Mouse (Mus musculus) neural tube, embryonic 11.5 days (tissue): ENCODE measurements around the gene Nudt3. TPM values are rescaled to one million over a fixed set of nuclear protein-coding genes. Genes with fewer than 3 reads are reported as not detected.

Source experiments
- ATAC-seq: fragments of 200-750 bp; cut with Nextera tagmentation; 2 replicates; pipeline ENCODE4 v1.8.0; 2017; ENCODE audit warnings: moderate number of reproducible peaks, mild to moderate bottlenecking, moderate TSS enrichment, moderate library complexity; ENCODE audit not compliant: insufficient read depth, low FRiP score, low TSS enrichment
- DNase-seq: peaks from one replicate; pipeline ENCODE4 v3.0.0-alpha.2; 2015; ENCODE audit warnings: low spot score
- H3K27ac ChIP-seq: fragments of 300-500 bp; sonication (generic); 2 replicates; pipeline ENCODE4 v1.5.1; 2014; ENCODE audit warnings: low read depth, mild to moderate bottlenecking, low read length
- H3K27me3 ChIP-seq: fragments of 300-500 bp; sonication (generic); 2 replicates; pipeline ENCODE4 v1.6.1; 2014; ENCODE audit warnings: mild to moderate bottlenecking, low read length, mixed read lengths; ENCODE audit not compliant: control insufficient read depth, insufficient read depth
- H3K36me3 ChIP-seq: fragments of 300-500 bp; sonication (generic); 2 replicates; pipeline ENCODE4 v1.6.1; 2014; ENCODE audit warnings: mild to moderate bottlenecking, low read length, moderate library complexity, mixed read lengths; ENCODE audit not compliant: control insufficient read depth, insufficient read depth
- H3K4me1 ChIP-seq: fragments of 300-500 bp; sonication (generic); 2 replicates; pipeline ENCODE4 v1.6.1; 2014; ENCODE audit warnings: low read length, mixed read lengths; ENCODE audit not compliant: control insufficient read depth, insufficient read depth
- H3K4me2 ChIP-seq: fragments of 300-500 bp; sonication (generic); 2 replicates; pipeline ENCODE4 v1.6.1; 2014; ENCODE audit warnings: low read depth, mild to moderate bottlenecking, moderate library complexity
- H3K4me3 ChIP-seq: fragments of 300-500 bp; sonication (generic); 2 replicates; pipeline ENCODE4 v1.5.1; 2014; ENCODE audit warnings: low read depth, low read length
- H3K9ac ChIP-seq: fragments of 300-500 bp; sonication (generic); 2 replicates; pipeline ENCODE4 v1.6.1; 2014; ENCODE audit warnings: mild to moderate bottlenecking, low read length
- H3K9me3 ChIP-seq: fragments of 300-500 bp; sonication (generic); 2 replicates; pipeline ENCODE4 v1.6.1; 2016; ENCODE audit warnings: low read length; ENCODE audit not compliant: control insufficient read depth
- WGBS: fragments of 180-500 bp; shearing (Covaris S2); extraction: QIAGEN DNeasy Blood & Tissue Kit; methylation state at CpG from one replicate; pipeline ENCODE4 v1.1.7; 2014; 5-methylcytosine and 5-hydroxymethylcytosine counted together
- polyA plus RNA-seq: library from polyadenylated mRNA; unstranded; fragments of >200 nt; fragmentation: Nextera tagmentation; extraction: Ambion mirVana; gene quantifications from 2 replicates; pipeline ENCODE4 v1.2.1, GENCODE M21; 2014

Nudt3 gene
- polyA plus RNA-seq, 1 experiment from 2014 or later = 41.8 TPM

DNA sequence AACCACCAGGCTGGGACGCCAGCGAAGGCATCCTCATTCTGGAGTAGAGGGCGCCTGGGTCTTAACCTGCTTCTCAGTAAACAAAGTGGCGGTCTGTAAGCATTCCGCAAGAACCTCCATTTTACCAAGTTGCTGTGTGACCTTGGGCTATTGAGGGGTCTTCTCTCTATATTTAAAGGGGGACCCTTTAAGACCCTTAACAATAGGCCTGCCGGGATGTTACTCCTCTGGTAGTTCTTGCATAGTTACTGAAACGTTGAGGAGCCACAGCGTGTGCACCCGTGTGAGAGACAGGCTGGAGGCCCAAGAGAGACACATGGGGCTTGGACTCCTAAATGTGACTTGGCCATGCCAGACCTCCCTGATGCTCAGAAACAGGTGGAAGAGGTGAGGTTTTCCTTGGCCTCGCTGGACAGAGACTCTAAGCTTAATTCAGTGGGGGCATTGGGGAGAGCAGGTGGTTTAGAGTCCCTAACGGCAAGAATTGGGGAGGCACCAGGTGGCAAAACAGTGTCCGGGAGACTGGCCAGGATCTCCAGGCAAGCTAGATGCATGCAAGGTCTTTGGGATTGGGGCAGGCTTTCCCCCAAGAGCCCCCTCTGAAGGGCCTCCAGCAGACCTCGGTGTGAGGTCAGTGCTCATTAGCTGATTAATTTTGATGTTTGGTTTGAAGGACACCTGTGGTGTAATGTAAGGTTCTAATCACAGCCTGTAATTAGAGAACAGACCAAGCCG is 65.2 kb downstream of the Nudt3 start:
- Histone ChIP-seq H3K27ac (peak overlapping the region; percentile 97), H3K4me3 (peak overlapping the region; percentile 97), H3K9ac (peak overlapping the region; percentile 93), H3K27me3 (no peaks in the 10 kb centered on the region), H3K36me3 (0 out of 2 replicates have a peak, but pooled peaks cover 2% of the 10 kb centered on the region), H3K4me2 (peak overlapping the region; percentile 91), H3K9me3 (no peaks in the 10 kb centered on the region), H3K4me1 (peaks cover 33% of the 10 kb centered on the region)
- WGBS = 2% methylated on average over 14 of the region's 14 CpGs
- DNase-seq (no peak), ATAC-seq (no peak)

DNA sequence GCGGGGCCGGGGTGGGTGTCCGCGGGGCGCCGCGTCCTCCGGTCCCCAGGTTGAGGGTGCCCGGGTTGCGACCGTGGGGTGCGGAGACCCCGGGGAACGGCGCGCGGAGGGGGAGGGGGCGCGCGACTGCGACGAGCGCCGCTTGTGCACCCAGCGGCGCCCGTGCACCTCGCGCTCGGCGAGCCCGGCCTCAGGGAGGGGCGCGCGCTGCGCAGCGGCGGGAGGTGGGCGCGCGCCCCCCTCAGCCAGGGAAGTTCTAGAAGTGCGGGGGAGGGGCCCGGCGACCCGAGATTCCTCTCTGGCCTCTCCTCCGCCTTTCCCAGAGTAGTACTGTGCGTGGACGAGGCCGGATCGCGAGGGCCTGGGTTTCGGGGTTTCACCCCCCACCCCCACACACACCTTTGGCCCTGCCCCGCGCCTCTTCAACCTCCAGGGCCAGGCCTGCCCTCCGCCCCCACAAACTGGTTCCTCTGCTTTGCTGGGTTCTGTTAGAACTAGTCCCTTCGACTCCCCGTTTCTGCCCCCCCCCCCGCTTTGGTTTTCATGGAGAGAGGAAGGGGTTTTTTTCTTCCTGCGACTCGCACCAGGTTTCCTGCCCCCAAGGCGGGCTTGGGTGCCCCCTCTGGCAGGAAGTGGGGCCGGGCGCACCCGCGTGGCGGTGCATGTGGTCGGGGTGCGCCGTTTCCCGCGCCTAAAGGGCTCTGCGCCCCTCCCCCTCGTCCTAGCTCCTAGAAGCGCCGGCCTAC is 65.9 kb downstream of the Nudt3 start:
- H3K36me3 ChIP-seq = 0 out of 2 replicates have a peak, but pooled peaks cover 2% of the 10 kb centered on the region
- WGBS = under 1% methylated on average over 55 of the region's 75 CpGs
- ATAC-seq = peak; percentile 13; the same call in 1 of the 2 replicates

DNA sequence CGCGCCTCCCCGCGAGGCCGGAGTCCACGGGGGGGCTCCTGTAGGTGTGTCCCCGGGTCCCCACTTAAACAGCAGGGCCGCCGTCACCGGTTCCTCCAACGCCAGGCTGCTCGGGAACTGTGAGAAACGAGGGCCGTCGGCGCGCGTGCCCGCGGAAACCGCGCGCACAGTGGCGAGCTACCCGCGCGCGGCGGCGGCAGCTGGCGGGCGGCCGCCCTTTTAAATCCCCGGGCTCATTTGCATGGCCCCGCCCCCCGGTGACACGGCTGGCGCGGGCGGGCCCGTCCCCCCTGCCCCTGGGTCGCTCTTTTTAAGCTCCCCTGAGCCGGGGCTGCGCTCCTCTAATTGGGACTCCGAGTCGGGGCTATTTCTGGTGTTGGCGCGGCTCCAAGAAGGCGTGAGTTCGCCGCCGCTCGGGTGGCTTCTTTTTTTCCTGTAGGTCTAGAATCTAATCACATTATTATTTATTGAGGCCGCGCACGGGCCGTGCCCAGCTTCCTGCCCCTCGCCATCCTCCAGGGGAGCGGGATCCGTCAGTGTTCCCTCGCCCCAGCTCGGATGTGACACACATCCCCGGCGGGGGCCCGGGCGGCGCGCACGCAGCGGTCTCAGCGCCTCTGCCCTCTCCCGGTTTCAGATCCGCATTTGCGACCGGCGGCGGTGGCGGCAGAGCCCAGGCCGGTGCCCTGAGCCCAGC is 66.8 kb downstream of the Nudt3 start, which contains the start of gene Hmga1:
TSS of gene Hmga1 (plus strand) at position 183 of the 697 bp plus-strand sequence.
- peaks cover 31% of the 10 kb centered on the region for H3K4me1 ChIP-seq
- WGBS = 0% methylated on average over 77 of the region's 79 CpGs

More for the DNA sequence above, 65.9 kb downstream of the Nudt3 start:
- peak overlapping the region; percentile 97 for H3K27ac ChIP-seq
- peak overlapping the region; percentile 91 for H3K4me2 ChIP-seq
- H3K4me3 ChIP-seq = peak overlapping the region; percentile 97
- peak; percentile 79 for DNase-seq
- H3K4me1 ChIP-seq = peaks cover 33% of the 10 kb centered on the region
- no peaks in the 10 kb centered on the region for H3K9me3 ChIP-seq
- peak overlapping the region; percentile 93 for H3K9ac ChIP-seq
- H3K27me3 ChIP-seq = no peaks in the 10 kb centered on the region

DNA sequence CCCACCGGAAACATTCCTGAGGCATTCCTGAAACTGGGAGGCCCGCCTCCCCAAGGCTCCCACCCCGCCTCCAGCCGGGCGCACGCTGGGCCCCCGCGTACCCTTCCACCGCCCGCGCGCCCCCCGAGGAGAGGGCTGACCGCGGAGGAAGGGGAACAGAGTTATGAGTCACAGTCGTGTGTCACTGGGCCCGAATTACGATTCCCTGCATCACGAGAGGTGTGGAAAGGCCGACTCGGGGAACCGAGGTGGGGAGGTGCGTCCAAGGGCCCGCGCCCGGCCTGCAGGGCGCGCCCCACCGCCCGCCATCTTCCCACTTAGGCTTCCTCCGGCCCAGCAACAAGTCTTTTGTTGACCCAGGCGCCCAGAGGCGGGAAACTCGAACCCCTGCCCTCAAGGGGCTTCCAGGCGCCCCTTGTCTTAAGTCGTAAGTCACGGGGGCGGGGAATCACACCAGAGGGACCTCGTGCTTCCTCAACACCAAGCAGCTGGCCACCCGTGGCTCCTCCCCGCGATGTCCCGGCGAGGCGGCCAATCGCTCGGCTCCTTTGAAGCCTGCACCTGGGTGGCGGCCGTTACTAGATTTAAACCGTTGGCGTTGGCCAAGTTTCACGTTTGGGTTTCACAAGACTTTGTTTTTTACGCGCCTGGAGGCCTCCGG is 67.7 kb downstream of the Nudt3 start:
- DNase-seq (peak; percentile 88), ATAC-seq (peak; percentile 22)
- Histone ChIP-seq H3K9ac (peak overlapping the region; percentile 93), H3K27ac (peak overlapping the region; percentile 97), H3K9me3 (no peaks in the 10 kb centered on the region), H3K4me3 (peak overlapping the region; percentile 97), H3K4me1 (peaks cover 31% of the 10 kb centered on the region), H3K4me2 (peak overlapping the region; percentile 91), H3K36me3 (no peaks in the 10 kb centered on the region), H3K27me3 (no peaks in the 10 kb centered on the region)
- under 1% methylated on average over 49 of the region's 55 CpGs for WGBS

More for the DNA sequence above, 66.8 kb downstream of the Nudt3 start, which contains the start of gene Hmga1:
- ATAC-seq (peak; percentile 73), DNase-seq (peak; percentile 96)
- peak within 1 kb of the TSS; percentile 97 for H3K27ac ChIP-seq
- H3K9ac ChIP-seq = peak within 1 kb of the TSS; percentile 93
- peak within 1 kb of the TSS; percentile 91 for H3K4me2 ChIP-seq
- H3K9me3 ChIP-seq = no peaks in the 10 kb centered on the region
- H3K27me3 ChIP-seq = no peaks in the 10 kb centered on the region
- H3K4me3 ChIP-seq = peak within 1 kb of the TSS; percentile 97
- no peaks in the 10 kb centered on the region for H3K36me3 ChIP-seq

DNA sequence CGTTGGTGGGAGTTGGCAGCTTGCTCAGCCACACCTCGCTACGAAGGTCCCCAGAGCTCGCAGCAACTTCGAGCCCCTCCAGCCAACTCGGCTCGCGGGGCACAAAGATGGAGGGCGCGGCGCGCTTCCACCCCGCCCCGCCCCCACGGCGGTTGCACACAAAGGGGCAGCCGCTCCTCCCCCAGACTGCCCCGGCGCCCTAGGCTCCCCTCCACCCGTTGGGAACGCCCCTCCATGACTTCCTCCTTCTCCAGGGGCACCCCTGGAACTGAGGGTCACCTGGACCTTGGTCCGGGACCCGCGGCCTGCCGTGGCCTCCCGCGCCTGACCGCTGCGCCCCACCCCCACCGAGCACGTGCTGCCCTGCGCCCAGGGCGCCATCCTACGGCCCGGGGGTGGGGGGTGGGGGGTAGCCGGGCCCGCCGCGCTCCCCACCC is 68.2 kb downstream of the Nudt3 start:
- ATAC-seq = peak; percentile 24; the same call in 1 of the 2 replicates
- Histone ChIP-seq H3K27me3 (no peaks in the 10 kb centered on the region), H3K9ac (peak overlapping the region; percentile 93), H3K36me3 (no peaks in the 10 kb centered on the region), H3K27ac (peak overlapping the region; percentile 97), H3K4me2 (peak overlapping the region; percentile 91), H3K4me1 (peaks cover 30% of the 10 kb centered on the region), H3K9me3 (no peaks in the 10 kb centered on the region), H3K4me3 (peak overlapping the region; percentile 97)
- DNase-seq = peak; percentile 87
- WGBS = under 1% methylated on average over 27 of the region's 39 CpGs

DNA sequence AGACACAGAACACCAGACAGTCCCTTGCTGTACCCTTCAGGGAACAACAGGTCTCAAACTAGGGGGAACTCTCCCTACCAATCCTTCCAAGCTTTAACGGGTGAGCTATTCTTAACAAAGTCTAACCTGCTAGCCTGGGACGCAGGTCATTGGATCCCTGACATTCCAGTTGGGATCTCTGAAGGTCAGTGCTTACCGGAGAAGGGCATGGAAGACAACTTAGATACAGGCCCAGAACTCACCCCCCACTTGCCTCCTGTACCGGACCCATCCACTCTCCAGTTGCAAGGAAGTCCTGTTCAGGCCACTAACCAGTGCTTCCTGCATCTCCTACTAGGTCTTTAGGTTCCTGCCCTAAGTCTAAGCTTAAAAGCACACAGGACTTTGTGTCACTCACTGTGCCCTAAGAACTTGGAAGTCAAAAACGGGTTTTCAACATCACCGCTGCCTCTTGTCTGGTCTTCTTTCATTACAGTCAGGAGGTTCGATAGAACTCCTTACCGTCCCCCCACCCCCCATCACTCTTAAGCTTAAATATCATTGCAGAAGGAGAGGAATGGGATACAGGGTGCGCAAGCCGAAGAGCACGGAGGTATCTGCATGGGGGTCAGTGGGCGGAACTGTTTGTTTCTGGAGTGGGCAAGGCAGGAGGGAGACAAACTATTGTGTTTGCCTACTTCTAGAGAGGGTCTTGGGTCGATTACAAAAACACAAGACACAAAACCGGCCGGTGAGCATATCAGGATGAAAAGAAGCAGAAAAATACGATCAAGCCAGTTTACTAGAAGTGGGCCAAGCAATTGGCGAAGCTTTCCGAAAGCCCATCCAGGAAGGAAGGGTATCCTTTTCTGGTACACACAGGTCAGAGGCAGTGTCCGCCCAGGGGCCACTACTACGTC is 69.0 kb downstream of the Nudt3 start:
- Histone ChIP-seq H3K4me1 (peaks cover 28% of the 10 kb centered on the region), H3K9ac (peak overlapping the region; percentile 93), H3K4me3 (peak overlapping the region; percentile 97), H3K4me2 (peak overlapping the region; percentile 91), H3K9me3 (no peaks in the 10 kb centered on the region), H3K27ac (peak overlapping the region; percentile 97), H3K27me3 (no peaks in the 10 kb centered on the region), H3K36me3 (no peaks in the 10 kb centered on the region)
- no peak for DNase-seq
- ATAC-seq = no peak
- WGBS = 38% methylated on average over 20 of the region's 20 CpGs

DNA sequence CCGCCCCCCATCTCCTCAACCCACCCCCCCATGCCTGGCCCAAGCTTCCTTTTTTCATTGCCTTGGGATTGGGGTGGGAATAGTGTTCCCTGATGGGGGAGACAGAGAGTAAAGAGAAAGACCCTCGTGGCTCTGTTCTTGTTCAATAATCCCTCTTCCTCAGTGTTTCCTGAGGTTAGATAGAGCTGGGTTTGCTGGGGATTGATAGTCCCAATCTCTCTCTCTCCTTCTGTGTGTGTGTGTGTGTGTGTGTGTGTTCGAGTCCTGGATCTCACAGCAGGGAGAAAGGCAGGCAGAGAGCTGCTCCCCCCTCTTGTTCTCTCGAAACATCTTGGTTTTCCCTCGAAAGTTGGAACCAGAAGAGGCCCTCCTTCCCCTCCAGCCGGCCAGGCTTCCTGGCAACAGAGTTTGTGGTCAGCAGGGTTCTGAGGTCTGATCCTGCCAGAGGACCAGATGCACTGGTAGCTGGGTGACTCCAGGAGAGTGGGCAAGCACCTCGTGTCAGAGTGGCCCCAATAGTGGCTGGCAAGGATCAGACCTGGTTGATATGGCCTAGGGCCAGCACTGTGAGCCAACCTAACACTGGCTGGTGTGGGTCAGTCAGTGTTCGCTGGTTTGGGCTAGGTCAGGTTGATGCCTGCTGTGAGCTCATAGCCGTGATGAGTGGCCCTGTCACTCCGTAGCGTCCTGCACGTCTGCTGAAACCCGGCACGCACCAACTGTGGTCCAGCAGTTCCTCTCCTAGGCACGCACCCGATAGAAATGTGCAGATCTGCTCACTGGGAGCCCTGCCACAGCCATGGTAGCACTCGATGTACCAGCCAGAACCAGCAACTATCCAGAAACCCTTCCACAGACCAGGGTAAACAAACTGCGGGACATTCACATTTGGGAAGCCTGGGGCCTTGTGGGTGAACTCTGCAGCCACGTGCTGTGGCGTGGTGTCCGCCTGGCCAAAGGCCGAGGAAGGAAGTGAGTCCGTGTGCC is 70.8 kb downstream of the Nudt3 start:
- no peaks in the 10 kb centered on the region for H3K9me3 ChIP-seq
- ATAC-seq (no peak), DNase-seq (no peak)
- 78% methylated on average over 23 of the region's 23 CpGs for WGBS
- H3K9ac ChIP-seq = no peak overlapping the region
- H3K4me3 ChIP-seq = no peak overlapping the region
- no peak overlapping the region for H3K4me2 ChIP-seq
- H3K27ac ChIP-seq = no peak overlapping the region
- no peaks in the 10 kb centered on the region for H3K36me3 ChIP-seq
- peaks cover 18% of the 10 kb centered on the region; the same call in 1 of the 2 replicates for H3K4me1 ChIP-seq
- no peaks in the 10 kb centered on the region for H3K27me3 ChIP-seq
